Mouse (Mus musculus) hindbrain, postnatal 0 days (tissue): ENCODE data around the gene D17H6S53E. TPM values are rescaled to one million over a fixed set of nuclear protein-coding genes. Genes with fewer than 3 reads are reported as not detected.

Experiments used
- ATAC-seq: fragments of 200-750 bp; cut with Nextera tagmentation; 2 replicates; pipeline ENCODE4 v1.8.0; 2017; ENCODE audit warnings: mild to moderate bottlenecking, moderate TSS enrichment, moderate library complexity
- DNase-seq: peaks from one replicate; pipeline ENCODE4 v3.0.0-alpha.2; 2015; ENCODE audit warnings: low spot score
- H3K27ac ChIP-seq: fragments of 300-500 bp; sonication (generic); 2 replicates; pipeline ENCODE4 v1.5.1; 2014; ENCODE audit warnings: mild to moderate bottlenecking
- H3K27me3 ChIP-seq: fragments of 300-500 bp; sonication (generic); 2 replicates; pipeline ENCODE4 v1.6.1; 2014; ENCODE audit warnings: low read length, mixed read lengths; ENCODE audit not compliant: insufficient read depth
- H3K36me3 ChIP-seq: fragments of 300-500 bp; sonication (generic); 2 replicates; pipeline ENCODE4 v1.6.1; 2014; ENCODE audit warnings: low read length, mixed read lengths; ENCODE audit not compliant: insufficient read depth
- H3K4me1 ChIP-seq: fragments of 300-500 bp; sonication (generic); 2 replicates; pipeline ENCODE4 v1.6.1; 2014; ENCODE audit warnings: antibody characterized with exemption, low read length, mixed read lengths; ENCODE audit not compliant: insufficient read depth
- H3K4me2 ChIP-seq: fragments of 300-500 bp; sonication (generic); 2 replicates; pipeline ENCODE4 v1.6.1; 2014; ENCODE audit warnings: low read depth, mild to moderate bottlenecking, low read length, moderate library complexity, mixed read lengths
- H3K4me3 ChIP-seq: fragments of 300-500 bp; sonication (generic); 2 replicates; pipeline ENCODE4 v1.5.1; 2014; ENCODE audit warnings: low read length
- H3K9ac ChIP-seq: fragments of 300-500 bp; sonication (generic); replicated peaks from 2 replicates; pipeline ENCODE4 v1.6.1; 2014; ENCODE audit warnings: mild to moderate bottlenecking, low read length, moderate library complexity, mixed read lengths
- H3K9me3 ChIP-seq: fragments of 300-500 bp; sonication (generic); 2 replicates; pipeline ENCODE4 v1.6.1; 2016; ENCODE audit warnings: low read length, mixed read lengths
- CTCF ChIP-seq: IDR thresholded peaks from 2 replicates; pipeline ENCODE4 v1.5.1; 2016; ENCODE audit warnings: antibody characterized with exemption, control low read depth, low read depth
- WGBS: fragments of 180-500 bp; shearing (Covaris S2); extraction: QIAGEN DNeasy Blood & Tissue Kit; methylation state at CpG from one replicate; pipeline ENCODE4 v1.1.7; 2014; 5-methylcytosine and 5-hydroxymethylcytosine counted together
- polyA plus RNA-seq: library from polyadenylated mRNA; unstranded; fragments of >200 nt; fragmentation: Nextera tagmentation; extraction: Ambion mirVana; gene quantifications from 2 replicates; pipeline ENCODE4 v1.2.1, GENCODE M21; 2015
- total RNA-seq: library from RNA; depleted of rRNA; stranded (reverse); fragments of >200 nt; gene quantifications from 2 replicates; pipeline ENCODE4 v1.2.3, GENCODE M21; 2014

The D17H6S53E gene
- total and polyA plus RNA-seq, 2 experiments from 2014 or later: 9.4 to 14.0 TPM

GRCm38 (mm10) chr17:35101161-35101560 is 25.0 kb upstream of the D17H6S53E start:
- H3K4me3 ChIP-seq: no peak overlapping the region
- DNase-seq: no peak
- no peak for ATAC-seq
- no peak overlapping the region for H3K27ac ChIP-seq
- no peaks in the 10 kb centered on the region for H3K9me3 ChIP-seq
- no peak overlapping the region for H3K9ac ChIP-seq
- 90% methylated on average over 11 of the region's 11 CpGs for WGBS
- no peaks in the 10 kb centered on the region for H3K27me3 ChIP-seq
- H3K4me1 ChIP-seq: no peaks in the 10 kb centered on the region
- no peak overlapping the region for H3K4me2 ChIP-seq
- H3K36me3 ChIP-seq: peaks cover 67% of the 10 kb centered on the region
- TF ChIP-seq CTCF: no peak

- Histone ChIP-seq H3K4me2 (no peak overlapping the region), H3K36me3 (peaks cover 63% of the 10 kb centered on the region), H3K9me3 (no peaks in the 10 kb centered on the region), H3K4me3 (no peak overlapping the region), H3K4me1 (no peaks in the 10 kb centered on the region), H3K27ac (no peak overlapping the region), H3K9ac (no peak overlapping the region), H3K27me3 (no peaks in the 10 kb centered on the region)
- TF ChIP-seq CTCF: no peak
- 67% methylated on average over 7 of the region's 8 CpGs for WGBS
- DNase-seq: no peak
- no peak for ATAC-seq
These were observed 23.9 kb upstream of the D17H6S53E start for GRCm38 (mm10) chr17:35102299-35102698.

- TF ChIP-seq CTCF: no peak
- H3K27ac ChIP-seq: no peak overlapping the region
- H3K9me3 ChIP-seq: no peaks in the 10 kb centered on the region
- H3K4me2 ChIP-seq: no peak overlapping the region
- no peaks in the 10 kb centered on the region for H3K27me3 ChIP-seq
- H3K36me3 ChIP-seq: peaks cover 57% of the 10 kb centered on the region
- no peak overlapping the region for H3K4me3 ChIP-seq
- H3K9ac ChIP-seq: no peak overlapping the region
- ATAC-seq: no peak
- no peak for DNase-seq
- WGBS: 67% methylated on average over 6 of the region's 6 CpGs
- H3K4me1 ChIP-seq: no peaks in the 10 kb centered on the region
These were observed 22.9 kb upstream of the D17H6S53E start for GRCm38 (mm10) chr17:35103221-35103690.

- no peaks in the 10 kb centered on the region for H3K9me3 ChIP-seq
These were observed 22.1 kb upstream of the D17H6S53E start for GRCm38 (mm10) chr17:35104079-35104478.

GRCm38 (mm10) chr17:35104754-35105153 is 21.4 kb upstream of the D17H6S53E start:
- no peaks in the 10 kb centered on the region for H3K27me3 ChIP-seq
- no peak overlapping the region for H3K4me3 ChIP-seq
- no peaks in the 10 kb centered on the region for H3K9me3 ChIP-seq
- peaks cover 43% of the 10 kb centered on the region for H3K36me3 ChIP-seq
- H3K4me2 ChIP-seq: no peak overlapping the region
- H3K9ac ChIP-seq: no peak overlapping the region
- TF ChIP-seq CTCF: no peak
- H3K4me1 ChIP-seq: no peaks in the 10 kb centered on the region
- DNase-seq (no peak), ATAC-seq (no peak)
- 68% methylated on average over 6 of the region's 6 CpGs for WGBS
- H3K27ac ChIP-seq: no peak overlapping the region

More at GRCm38 (mm10) chr17:35104079-35104478, 22.1 kb upstream of the D17H6S53E start:
- no peak for DNase-seq
- Histone ChIP-seq H3K4me1 (no peaks in the 10 kb centered on the region), H3K36me3 (peaks cover 50% of the 10 kb centered on the region), H3K9ac (no peak overlapping the region), H3K27ac (no peak overlapping the region), H3K27me3 (no peaks in the 10 kb centered on the region), H3K4me3 (no peak overlapping the region), H3K4me2 (no peak overlapping the region)
- ATAC-seq: no peak
- no peak for TF ChIP-seq CTCF
- 94% methylated on average over 7 of the region's 7 CpGs for WGBS

- no peaks in the 10 kb centered on the region for H3K27me3 ChIP-seq
- peaks cover 32% of the 10 kb centered on the region for H3K36me3 ChIP-seq
- H3K4me2 ChIP-seq: peak overlapping the region; percentile 40
- 17% methylated on average over 13 of the region's 13 CpGs for WGBS
- DNase-seq (peak; percentile 75), ATAC-seq (peak; percentile 49)
- TF ChIP-seq CTCF: peak; percentile 78
- H3K4me1 ChIP-seq: no peaks in the 10 kb centered on the region
- H3K27ac ChIP-seq: peak overlapping the region; percentile 28; the same call in 1 of the 2 replicates
- no peaks in the 10 kb centered on the region for H3K9me3 ChIP-seq
- peak overlapping the region; percentile 23; the same call in 1 of the 2 replicates for H3K9ac ChIP-seq
- H3K4me3 ChIP-seq: no peak overlapping the region
These were observed 20.3 kb upstream of the D17H6S53E start for GRCm38 (mm10) chr17:35105740-35106389.

- no peak overlapping the region for H3K9ac ChIP-seq
- no peaks in the 10 kb centered on the region for H3K9me3 ChIP-seq
- H3K27ac ChIP-seq: no peak overlapping the region; the same call in 1 of the 2 replicates
- H3K4me2 ChIP-seq: 0 out of 2 replicates have a peak overlapping the region, but pooled peaks have one; percentile 40
- ATAC-seq (no peak), DNase-seq (peak; percentile 27)
- H3K36me3 ChIP-seq: peaks cover 26% of the 10 kb centered on the region
- H3K4me3 ChIP-seq: no peak overlapping the region
- 62% methylated on average over 3 of the region's 3 CpGs for WGBS
- peak; percentile 51 for TF ChIP-seq CTCF
- H3K4me1 ChIP-seq: no peaks in the 10 kb centered on the region
- H3K27me3 ChIP-seq: no peaks in the 10 kb centered on the region
These were observed 19.7 kb upstream of the D17H6S53E start for GRCm38 (mm10) chr17:35106522-35106921.
